Mouse (Mus musculus) liver, embryonic 14.5 days (tissue): Measurements from ENCODE around the gene Lrrc8d.

Source experiments
- CTCF ChIP-seq: IDR thresholded peaks from 2 replicates; pipeline ENCODE4 v1.5.1; 2016; ENCODE audit warnings: antibody characterized with exemption, low read depth, control low read depth
- EP300 ChIP-seq: IDR thresholded peaks from 2 replicates; pipeline ENCODE4 v1.6.1; 2016; ENCODE audit warnings: antibody characterized with exemption, low read depth

DNA sequence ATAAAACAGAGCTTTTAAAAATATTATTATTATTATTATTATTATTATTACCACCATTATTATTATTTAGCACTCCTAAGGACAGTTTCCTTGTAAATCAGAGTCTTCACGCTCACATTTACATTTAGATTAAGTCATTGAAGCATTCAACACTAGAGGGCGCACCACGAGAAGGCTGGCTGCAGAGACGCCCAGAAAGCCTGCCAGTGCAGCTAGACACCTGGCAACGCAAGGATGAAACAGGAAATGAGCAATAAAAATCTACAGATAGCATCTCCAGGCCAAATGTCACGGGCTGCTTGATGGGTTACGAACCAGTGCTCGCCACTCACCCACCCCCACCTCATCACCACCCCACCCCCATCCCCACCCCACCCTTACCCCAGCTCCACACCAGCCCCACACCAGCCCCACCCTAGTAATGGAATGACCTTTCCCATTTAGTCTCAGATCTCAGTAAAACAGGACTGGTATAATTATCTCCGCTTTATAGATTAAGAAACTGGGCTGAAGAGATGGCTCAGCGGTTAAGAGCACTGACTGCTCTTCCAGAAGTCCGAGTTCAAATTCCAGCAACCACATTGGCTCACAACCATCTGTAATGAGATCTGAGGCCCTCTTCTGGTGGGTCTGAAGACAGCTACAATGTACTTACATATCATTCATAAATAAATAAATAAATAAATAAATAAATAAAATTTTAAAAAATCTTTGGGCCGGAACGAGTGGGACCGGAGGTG lies 14.7 kb upstream of the Lrrc8d start:
- peak; percentile 86 for TF ChIP-seq CTCF
- TF ChIP-seq EP300: no peak
